Mouse (Mus musculus) layer of hippocampus, adult 8-10 months (tissue): ENCODE results near the gene Dnajc16. TPM values are rescaled to one million over a fixed set of nuclear protein-coding genes. Genes with fewer than 3 reads are reported as not detected.
"Not testable (repeated sequence)": the region's sequence is repeated elsewhere in the genome, so short reads cannot be mapped to it uniquely, and the experiment has no call there.

Source experiments
- DNase-seq, 2 experiments: peaks; one replicate each; pipeline ENCODE4 v3.0.0; 2022; ENCODE audit warnings: low spot score in 2 of 2
- total RNA-seq, 4 experiments: library from RNA; stranded (reverse); gene quantifications; 2 replicates each; pipeline ENCODE4 v1.2.4; 2022

Gene Dnajc16
- total RNA-seq, 4 experiments from 2014 or later, result 42.0 to 51.0 (median 44.1) TPM

DNA sequence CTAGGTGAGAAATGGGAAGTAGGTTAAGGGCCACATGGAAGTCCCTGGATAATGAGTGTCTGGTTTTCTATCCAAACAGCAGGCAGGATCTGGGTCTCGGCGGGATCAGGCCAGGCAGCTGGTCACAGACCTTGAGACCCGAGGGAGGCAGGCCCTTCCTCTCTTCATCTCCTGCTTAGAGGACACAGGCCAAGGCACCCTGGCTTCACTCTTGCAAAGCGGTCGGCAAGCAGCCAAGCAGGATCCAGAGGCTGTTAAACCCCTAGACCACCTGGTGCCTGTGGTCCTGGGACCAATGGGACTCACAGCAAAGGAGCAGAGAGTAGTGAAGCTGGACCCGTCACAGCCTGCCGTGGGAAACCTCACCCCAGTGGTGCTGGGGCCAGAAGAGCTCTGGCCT lies 5.6 kb upstream of the Dnajc16 start:
- DNase-seq, result no peak

- no peak for DNase-seq
Observed at GRCm38 (mm10) chr4:141794152-141794535, 3.4 kb upstream of the Dnajc16 start.

DNA sequence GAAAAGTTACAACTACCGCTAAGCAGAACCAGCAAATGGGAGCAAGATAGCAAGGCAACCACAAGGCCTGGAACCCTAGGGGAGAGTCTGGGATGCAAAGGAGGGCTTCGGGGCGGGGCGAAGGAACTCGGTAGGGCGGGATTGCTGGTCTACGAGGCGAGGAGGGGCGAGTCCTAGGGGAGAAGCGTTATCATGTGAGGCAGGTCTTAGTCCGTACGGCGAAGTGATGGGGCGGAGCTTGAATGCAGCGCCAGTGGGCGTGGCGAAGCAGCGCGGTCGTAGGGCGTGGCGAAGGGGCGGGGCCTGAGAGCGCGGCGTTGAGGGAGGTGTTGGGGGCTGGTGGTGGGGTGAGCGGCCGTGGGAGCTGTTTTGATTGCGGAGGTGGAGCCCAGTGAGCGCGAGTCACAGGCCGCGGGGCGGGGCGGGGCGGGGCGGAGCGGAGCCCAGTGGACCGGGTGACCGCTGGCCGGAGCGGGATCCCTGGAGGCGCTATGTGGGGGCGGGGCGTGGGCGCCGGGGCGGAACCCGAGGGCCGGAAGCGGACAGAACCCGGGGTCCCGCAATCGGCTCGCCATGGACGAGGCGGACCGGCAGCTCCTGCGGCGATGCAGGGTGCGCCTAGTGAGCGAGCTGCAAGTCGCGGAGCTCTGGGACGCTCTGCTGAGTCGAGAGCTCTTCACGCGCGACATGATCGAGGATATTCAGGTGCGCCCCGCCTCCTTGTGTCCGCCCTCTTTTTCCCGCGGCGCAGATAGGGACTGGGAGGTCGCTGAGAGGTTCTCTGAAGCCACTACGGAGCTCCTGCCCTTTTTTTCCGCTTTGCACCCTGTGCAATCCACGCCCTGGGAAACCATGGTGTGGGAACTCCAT lies 2.8 kb upstream of the Dnajc16 start, which contains the start of gene Casp9:
Gene Casp9, plus strand, starts transcription at position 331 of the 870 bp plus-strand sequence.
- DNase-seq, result peak; percentile 94 to 95

DNA sequence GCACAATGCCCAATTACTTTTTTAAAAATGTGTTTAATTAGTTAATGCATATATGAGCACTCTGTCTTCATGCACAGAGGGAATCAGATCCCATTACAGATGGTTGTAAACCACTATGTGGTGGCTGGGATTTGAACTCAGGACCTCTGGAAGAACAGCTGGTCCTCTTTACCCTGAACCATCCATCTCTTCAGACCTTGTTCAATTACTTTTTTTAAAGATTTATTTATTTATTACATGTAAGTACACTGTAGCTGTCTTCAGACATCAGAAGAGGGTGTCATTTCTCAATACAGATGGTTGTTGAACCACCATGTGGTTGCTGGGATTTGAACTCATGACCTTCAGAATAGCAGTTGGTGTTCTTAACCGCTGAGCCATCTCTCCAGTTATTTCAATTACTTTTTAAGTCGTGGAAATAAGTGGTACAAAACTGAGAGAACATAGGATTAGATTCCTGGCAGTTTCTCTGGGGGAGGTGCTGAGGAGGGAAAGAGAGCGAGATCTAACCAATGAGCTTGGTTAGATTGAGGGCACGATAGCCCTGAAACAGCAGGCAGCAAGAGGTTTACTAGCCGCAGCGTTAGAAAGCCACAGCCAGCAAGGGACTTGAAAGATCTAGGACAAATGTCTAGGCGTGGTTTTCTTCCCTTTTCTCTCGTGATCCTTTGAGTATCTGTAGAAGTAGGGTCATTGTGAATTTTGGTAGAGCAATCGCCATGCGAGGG lies 2.0 kb upstream of the Dnajc16 start:
- DNase-seq, result no peak

DNA sequence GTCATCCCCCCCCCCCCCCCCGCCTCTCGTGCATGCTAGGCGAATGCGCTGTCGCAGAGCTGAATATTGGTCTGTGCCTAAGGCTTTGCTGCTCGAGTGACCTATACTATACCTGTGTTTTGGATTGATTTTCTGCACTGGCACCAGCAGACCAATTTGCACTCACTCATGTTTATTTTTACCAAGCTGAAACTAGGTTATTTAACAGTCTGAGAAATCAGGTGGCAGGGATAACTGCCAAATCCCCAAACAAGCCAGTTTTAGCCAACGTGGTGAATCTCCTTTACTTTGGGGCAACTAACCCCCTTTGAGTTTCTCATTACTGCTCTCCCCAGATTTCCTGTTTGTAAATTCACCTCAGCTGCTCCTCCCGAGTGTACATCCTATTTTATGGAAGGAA lies 1.2 kb upstream of the Dnajc16 start:
- no peak for DNase-seq

GRCm38 (mm10) chr4:141791486-141791885 lies 755 bp upstream of the Dnajc16 start:
- DNase-seq, result no peak

DNA sequence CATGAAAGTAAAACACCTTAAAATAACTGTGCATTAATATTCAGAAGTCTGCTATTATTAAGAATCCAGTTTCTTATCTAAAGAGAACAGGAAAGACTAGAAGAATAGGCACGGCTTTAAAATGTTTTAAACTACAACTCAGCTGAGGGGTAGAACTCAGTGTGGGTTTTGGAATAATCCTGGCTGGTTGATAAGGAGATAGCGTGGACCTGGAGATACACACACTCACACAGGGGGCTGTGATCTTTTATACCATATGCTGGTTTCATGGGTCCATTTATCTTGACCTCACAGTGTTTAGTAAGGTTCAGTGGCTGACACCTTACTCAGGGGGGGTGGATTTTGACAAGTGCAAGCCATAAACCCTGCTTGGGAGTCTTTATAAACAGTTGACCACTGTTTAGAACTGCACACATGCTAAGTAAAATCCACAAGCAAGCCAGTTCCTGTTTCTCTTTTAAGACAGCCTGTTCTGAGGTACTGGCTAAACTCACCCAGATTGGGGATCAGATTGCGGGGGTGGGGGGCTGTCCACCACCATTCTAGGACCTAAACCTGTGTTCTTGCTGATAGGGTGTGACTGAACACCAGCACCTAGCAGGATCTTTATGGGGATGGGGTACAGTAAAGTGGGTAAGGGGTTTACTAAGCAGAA lies 1.0 kb downstream of the Dnajc16 start:
- no peak for DNase-seq

- DNase-seq, result no peak
Observed at GRCm38 (mm10) chr4:141787462-141787861, 3.3 kb downstream of the Dnajc16 start.

GRCm38 (mm10) chr4:141787046-141787445 lies 3.7 kb downstream of the Dnajc16 start:
- no peak for DNase-seq

GRCm38 (mm10) chr4:141786141-141786540 lies 4.6 kb downstream of the Dnajc16 start:
- DNase-seq, result no peak

- DNase-seq, result no peak
Observed at GRCm38 (mm10) chr4:141784835-141785234, 5.9 kb downstream of the Dnajc16 start.

- no peak for DNase-seq
Observed at GRCm38 (mm10) chr4:141781201-141781985, 9.3 kb downstream of the Dnajc16 start.

GRCm38 (mm10) chr4:141779828-141780227 lies 10.9 kb downstream of the Dnajc16 start:
- peak; percentile 70 to 78 for DNase-seq

DNA sequence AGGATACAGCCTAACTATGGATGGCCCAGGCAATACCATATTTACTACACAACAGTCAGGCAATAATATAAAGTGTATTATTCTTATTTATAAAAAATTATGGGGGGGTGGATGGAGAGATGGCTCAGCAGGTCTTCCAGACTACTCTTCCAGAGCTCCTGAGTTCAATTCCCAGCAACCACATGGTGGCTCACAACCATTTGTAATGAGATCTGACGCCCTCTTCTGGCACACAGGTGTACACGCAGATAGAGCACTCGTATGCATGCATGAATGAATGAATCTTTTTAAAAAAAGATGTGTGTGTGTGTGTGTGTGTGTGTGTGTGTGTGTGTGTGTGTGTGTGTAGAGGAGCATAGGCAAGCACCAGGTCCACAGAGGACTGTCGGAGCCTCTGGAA lies 17.7 kb downstream of the Dnajc16 start:
- DNase-seq, result not testable (repeated sequence)

GRCm38 (mm10) chr4:141771823-141772222 lies 18.9 kb downstream of the Dnajc16 start:
- no peak for DNase-seq

DNA sequence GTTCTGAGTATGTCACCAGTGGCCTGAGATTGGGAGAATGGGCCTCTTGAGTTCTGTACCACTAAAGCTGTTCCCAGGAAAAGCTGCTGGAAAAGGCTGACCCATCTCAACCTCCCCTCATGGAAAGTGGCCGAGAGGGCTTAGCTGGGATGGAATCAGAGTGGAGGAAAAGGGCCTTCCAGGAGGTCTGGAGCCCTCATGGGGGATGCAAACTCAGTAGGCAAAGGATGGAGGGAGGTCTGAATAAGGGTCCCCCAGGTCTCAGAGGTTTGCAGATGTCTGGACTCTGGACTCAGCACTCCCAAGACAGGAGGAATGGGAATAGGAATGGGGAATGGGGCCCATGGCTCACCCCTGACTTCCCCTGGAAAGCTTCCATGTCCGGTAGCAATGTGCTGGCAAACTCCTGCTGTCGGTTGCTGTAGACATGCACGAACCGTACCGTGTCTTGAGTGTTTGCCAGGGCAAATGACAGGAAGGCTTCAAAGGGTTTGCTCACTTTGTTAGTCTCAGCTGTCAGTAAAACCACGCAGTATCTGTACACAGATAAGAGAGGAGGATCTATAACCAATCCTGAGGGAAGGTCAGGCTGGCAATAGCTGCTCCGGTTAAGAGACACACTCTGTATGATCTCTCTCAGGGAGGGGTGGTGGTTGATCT lies 21.1 kb downstream of the Dnajc16 start:
- DNase-seq, result no peak

GRCm38 (mm10) chr4:141767353-141768036 lies 23.2 kb downstream of the Dnajc16 start:
- DNase-seq, result peak in 1 of 2 experiments; percentile 48

DNA sequence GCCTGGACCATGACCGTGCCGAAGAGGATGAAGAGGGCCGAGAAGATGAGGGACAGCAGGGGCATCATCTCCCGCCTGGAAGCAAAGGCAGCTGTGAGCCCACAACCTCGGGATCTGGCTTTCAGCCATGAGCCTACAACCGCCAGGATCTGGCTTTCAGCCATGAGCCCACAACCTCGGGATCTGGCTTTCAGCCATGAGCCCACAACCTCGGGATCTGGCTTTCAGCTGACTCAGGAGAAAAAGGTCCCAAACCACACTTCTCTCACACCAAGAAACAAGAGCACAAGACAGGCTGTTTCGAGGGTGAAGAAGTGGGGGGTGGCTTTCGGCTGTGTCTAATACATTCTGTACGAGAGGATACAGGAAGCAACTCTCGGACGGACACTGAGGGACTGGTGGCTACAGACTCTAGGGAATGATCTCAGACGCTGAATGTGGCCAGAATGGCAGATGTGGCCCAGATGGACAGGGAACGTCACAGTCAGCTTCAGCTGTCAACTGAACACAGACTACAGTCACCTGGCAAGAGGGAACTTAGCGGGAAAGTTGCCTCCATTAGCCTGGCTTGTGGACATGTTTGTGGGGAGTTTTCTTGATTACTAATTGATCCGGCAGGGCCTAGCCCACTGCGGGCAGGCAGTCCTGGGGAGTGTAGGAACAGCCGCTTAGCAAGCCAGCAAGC lies 23.9 kb downstream of the Dnajc16 start:
- peak in 1 of 2 experiments; percentile 46 for DNase-seq

- no peak for DNase-seq
Observed at GRCm38 (mm10) chr4:141766316-141766667, 24.4 kb downstream of the Dnajc16 start.
